Mouse (Mus musculus) E14TG2a.4 (cell line): Measurements from ENCODE around the gene Slc25a12.

Experiments used
- H3K27me3 ChIP-seq: 2 replicates; pipeline ENCODE4 v1.6.1; 2014; ENCODE audit warnings: low read length, control low read depth; ENCODE audit not compliant: insufficient read depth
- H3K36me3 ChIP-seq: 2 replicates; pipeline ENCODE4 v1.6.1; 2014; ENCODE audit warnings: low read length, control low read depth; ENCODE audit not compliant: insufficient read depth
- H3K4me1 ChIP-seq: replicated peaks from 2 replicates; pipeline ENCODE4 v1.6.1; 2014; ENCODE audit warnings: low read depth, low read length, control low read depth
- H3K4me3 ChIP-seq: replicated peaks from 2 replicates; pipeline ENCODE4 v1.5.1; 2014; ENCODE audit warnings: mild to moderate bottlenecking, low read length
- H3K9me3 ChIP-seq: 2 replicates; pipeline ENCODE4 v1.6.1; 2014; ENCODE audit warnings: low read length, control low read depth
- CTCF ChIP-seq: conservative IDR thresholded peaks from 2 replicates; pipeline ENCODE4 v1.5.1; 2014; ENCODE audit warnings: low read length
- NANOG ChIP-seq: IDR thresholded peaks from 2 replicates; pipeline ENCODE4 v1.6.1; 2014; ENCODE audit warnings: borderline replicate concordance, low read length, mixed read lengths
- POU5F1 ChIP-seq: IDR thresholded peaks from 2 replicates; pipeline ENCODE4 v1.6.1; 2014; ENCODE audit warnings: low read length, borderline replicate concordance

Slc25a12 gene

DNA sequence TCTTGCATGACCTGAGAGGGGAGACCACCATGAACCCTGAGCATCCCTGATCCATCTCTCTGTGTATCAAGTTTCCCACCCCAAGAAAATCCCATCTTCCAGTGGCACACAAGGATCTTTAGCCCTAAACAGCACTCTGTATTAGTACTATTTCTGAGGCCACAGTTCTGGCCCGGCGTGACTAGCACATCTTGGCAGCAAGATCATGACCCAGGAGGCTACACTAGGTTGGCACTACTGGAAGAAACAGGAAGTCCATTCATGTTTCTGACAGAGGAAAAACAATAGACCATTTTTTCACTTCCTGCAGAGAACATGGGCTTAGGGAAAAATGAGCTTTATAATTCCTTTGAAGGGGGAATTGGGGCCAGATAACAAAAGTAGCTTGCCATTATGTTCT lies 39.8 kb downstream of the Slc25a12 start:
- Histone ChIP-seq H3K36me3 (peaks cover 60% of the 10 kb centered on the region), H3K4me3 (no peak overlapping the region), H3K9me3 (no peaks in the 10 kb centered on the region), H3K27me3 (no peaks in the 10 kb centered on the region), H3K4me1 (peaks cover 35% of the 10 kb centered on the region)
- no peak for TF ChIP-seq CTCF
- TF ChIP-seq POU5F1: no peak
- TF ChIP-seq NANOG: no peak

DNA sequence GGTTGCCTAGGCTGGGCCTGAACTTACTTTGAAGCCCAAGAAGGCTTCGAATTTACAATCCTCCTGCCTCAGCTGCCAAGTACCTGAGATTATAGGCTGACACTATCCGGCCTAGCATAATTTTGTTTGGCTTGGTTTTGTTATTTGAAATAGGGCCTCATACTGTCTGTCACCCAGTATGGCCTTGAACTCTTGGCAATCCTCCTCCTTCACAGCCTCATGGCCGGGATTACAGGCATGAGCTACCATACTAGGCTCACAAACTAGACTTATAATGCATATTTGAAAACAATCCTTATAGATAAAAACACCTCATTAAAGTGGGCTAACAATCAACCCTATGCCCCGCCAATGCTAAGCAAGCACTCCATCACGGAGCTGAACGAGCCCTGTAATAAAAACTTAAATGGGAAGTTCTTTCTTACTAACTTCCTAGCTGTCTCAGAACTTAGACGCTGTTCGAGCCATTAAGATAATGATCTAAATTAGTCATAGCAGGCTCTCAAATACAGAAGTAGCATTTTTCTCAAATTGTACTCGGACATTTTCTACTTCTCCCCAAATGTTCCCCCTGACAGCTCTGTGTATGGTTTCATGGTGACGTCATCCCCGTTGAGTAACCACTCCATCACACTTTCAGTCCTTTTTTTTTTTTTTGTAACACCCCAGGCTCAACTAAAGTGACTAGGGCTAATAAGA lies 40.6 kb downstream of the Slc25a12 start:
- Histone ChIP-seq H3K4me1 (peaks cover 31% of the 10 kb centered on the region), H3K36me3 (peaks cover 64% of the 10 kb centered on the region)

GRCm38 (mm10) chr2:71323886-71324285 lies 43.7 kb downstream of the Slc25a12 start:
- TF ChIP-seq POU5F1: no peak
- TF ChIP-seq NANOG: no peak
- no peak for TF ChIP-seq CTCF

More for the DNA sequence above, 40.6 kb downstream of the Slc25a12 start:
- Histone ChIP-seq H3K27me3 (no peaks in the 10 kb centered on the region), H3K4me3 (no peak overlapping the region), H3K9me3 (no peaks in the 10 kb centered on the region)
- no peak for TF ChIP-seq NANOG

GRCm38 (mm10) chr2:71321486-71321885 lies 46.1 kb downstream of the Slc25a12 start:
- Histone ChIP-seq H3K4me3 (no peak overlapping the region), H3K4me1 (no peaks in the 10 kb centered on the region; the same call in 1 of the 2 replicates), H3K36me3 (peaks cover 69% of the 10 kb centered on the region), H3K9me3 (no peaks in the 10 kb centered on the region), H3K27me3 (no peaks in the 10 kb centered on the region)
- TF ChIP-seq POU5F1 (no peak), NANOG (no peak), CTCF (no peak)

More at GRCm38 (mm10) chr2:71323886-71324285, 43.7 kb downstream of the Slc25a12 start:
- H3K9me3 ChIP-seq: no peaks in the 10 kb centered on the region
- peaks cover 75% of the 10 kb centered on the region for H3K36me3 ChIP-seq
- H3K27me3 ChIP-seq: no peaks in the 10 kb centered on the region
- no peak overlapping the region for H3K4me3 ChIP-seq
- peaks cover 9% of the 10 kb centered on the region for H3K4me1 ChIP-seq

DNA sequence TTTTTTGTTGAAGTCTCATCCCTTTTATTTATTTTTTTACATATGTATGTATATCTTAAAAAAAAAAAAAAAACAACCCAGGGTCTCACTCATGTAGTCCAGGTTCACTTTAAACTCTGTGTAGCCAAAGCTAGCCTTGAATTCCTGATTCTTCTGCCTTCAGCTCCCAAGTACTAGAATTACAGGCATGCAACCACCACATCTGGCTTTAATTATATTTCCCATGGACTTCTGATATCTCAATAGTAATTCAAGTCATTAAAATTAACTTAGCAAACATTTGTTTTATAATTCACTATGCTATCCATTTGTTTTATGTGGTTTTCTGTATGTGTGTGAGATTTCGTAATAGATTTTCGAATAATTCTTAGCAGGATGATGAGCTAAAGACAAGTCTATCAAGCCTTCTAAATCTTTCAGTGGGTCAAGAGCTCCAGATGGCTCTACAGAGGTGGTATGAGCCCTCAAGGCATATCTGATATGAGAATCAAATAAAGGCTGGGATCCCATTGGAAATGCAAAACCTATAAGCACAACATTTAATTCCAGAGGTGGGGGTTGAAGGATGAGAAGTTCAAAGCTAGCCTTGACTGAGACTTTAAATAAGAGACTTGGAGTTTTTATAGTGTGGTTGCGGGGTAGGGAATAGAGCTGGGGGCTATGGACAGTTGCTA lies 51.3 kb downstream of the Slc25a12 start:
- Histone ChIP-seq H3K4me1 (peaks cover 2% of the 10 kb centered on the region; the same call in 1 of the 2 replicates), H3K36me3 (peaks cover 81% of the 10 kb centered on the region), H3K9me3 (no peaks in the 10 kb centered on the region), H3K27me3 (no peaks in the 10 kb centered on the region), H3K4me3 (no peak overlapping the region)
- no peak for TF ChIP-seq CTCF
- TF ChIP-seq NANOG: no peak
- no peak for TF ChIP-seq POU5F1

DNA sequence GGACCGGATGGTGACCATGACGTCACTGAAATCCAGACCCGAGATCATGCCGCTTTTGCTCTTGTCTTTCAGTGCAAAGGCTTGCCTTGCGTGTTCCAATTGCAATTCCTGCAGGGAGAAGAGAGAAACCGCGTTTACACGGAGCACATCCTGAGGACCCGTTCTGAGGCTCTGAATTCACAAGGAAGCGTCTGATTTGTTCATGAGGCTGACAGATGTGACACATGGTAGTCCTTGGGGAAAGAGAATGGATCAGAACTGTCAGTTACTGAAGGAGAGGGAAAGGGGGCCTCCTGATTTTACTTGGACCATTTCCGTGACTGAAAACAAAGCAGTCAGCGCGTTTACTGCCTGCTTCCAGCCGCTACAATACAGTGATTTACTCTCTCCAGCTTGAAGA lies 52.5 kb downstream of the Slc25a12 start:
- H3K27me3 ChIP-seq: no peaks in the 10 kb centered on the region
- no peak overlapping the region for H3K4me3 ChIP-seq
- TF ChIP-seq CTCF (no peak), POU5F1 (no peak), NANOG (no peak)
- peaks cover 2% of the 10 kb centered on the region; the same call in 1 of the 2 replicates for H3K4me1 ChIP-seq
- H3K36me3 ChIP-seq: peaks cover 78% of the 10 kb centered on the region
- no peaks in the 10 kb centered on the region for H3K9me3 ChIP-seq

- Histone ChIP-seq H3K4me1 (peaks cover 5% of the 10 kb centered on the region), H3K36me3 (peaks cover 70% of the 10 kb centered on the region), H3K9me3 (no peaks in the 10 kb centered on the region), H3K4me3 (no peak overlapping the region), H3K27me3 (no peaks in the 10 kb centered on the region)
- TF ChIP-seq POU5F1: no peak
- no peak for TF ChIP-seq CTCF
- no peak for TF ChIP-seq NANOG
Observed at GRCm38 (mm10) chr2:71314080-71314479, 53.5 kb downstream of the Slc25a12 start.

DNA sequence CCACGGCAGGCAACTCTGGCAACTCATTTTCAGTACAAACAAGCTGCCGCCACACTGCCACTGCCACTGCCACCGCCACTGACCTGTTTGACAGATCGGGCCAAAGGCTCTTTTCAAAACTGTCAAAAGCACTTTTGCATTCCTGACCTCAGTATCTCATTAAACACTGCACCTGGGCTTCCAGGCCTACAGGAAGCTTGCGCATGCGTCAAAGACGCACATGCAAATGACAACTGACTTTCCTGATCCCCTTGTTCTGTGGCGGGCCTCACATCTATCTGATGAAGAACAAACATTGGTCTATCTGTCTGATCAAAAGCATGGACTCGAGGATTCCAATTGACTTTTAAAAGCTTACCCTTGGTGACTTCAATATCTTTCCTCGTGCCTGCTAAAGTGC lies 55.5 kb downstream of the Slc25a12 start:
- Histone ChIP-seq H3K27me3 (no peaks in the 10 kb centered on the region), H3K9me3 (no peaks in the 10 kb centered on the region), H3K4me1 (peaks cover 6% of the 10 kb centered on the region), H3K36me3 (peaks cover 70% of the 10 kb centered on the region), H3K4me3 (no peak overlapping the region; the same call in 1 of the 2 replicates)
- TF ChIP-seq POU5F1: no peak
- TF ChIP-seq NANOG: no peak
- no peak for TF ChIP-seq CTCF

- Histone ChIP-seq H3K36me3 (peaks cover 65% of the 10 kb centered on the region), H3K9me3 (no peaks in the 10 kb centered on the region), H3K4me3 (no peak overlapping the region), H3K27me3 (no peaks in the 10 kb centered on the region), H3K4me1 (peaks cover 6% of the 10 kb centered on the region)
- TF ChIP-seq NANOG (no peak), CTCF (no peak), POU5F1 (no peak)
Observed at GRCm38 (mm10) chr2:71309726-71310125, 57.8 kb downstream of the Slc25a12 start.
